Mouse (Mus musculus) intestine, embryonic 15.5 days (tissue): ENCODE measurements around the gene Pnldc1. TPM values are rescaled to one million over a fixed set of nuclear protein-coding genes. Genes with fewer than 3 reads are reported as not detected.

Source experiments
- ATAC-seq: fragments of 200-750 bp; cut with Nextera tagmentation; 2 replicates; pipeline ENCODE4 v1.8.0; 2017; ENCODE audit warnings: moderate TSS enrichment, moderate library complexity
- H3K27ac ChIP-seq: fragments of 300-500 bp; sonication (generic); 2 replicates; pipeline ENCODE4 v1.5.1; 2015; ENCODE audit warnings: mild to moderate bottlenecking, inconsistent platforms
- H3K27me3 ChIP-seq: fragments of 300-500 bp; sonication (generic); replicated peaks from 2 replicates; pipeline ENCODE4 v1.6.1; 2015; ENCODE audit warnings: inconsistent platforms
- H3K36me3 ChIP-seq: fragments of 300-500 bp; sonication (generic); 2 replicates; pipeline ENCODE4 v1.6.1; 2015; ENCODE audit warnings: inconsistent platforms
- H3K4me1 ChIP-seq: fragments of 300-500 bp; sonication (generic); replicated peaks from 2 replicates; pipeline ENCODE4 v1.6.1; 2015; ENCODE audit warnings: inconsistent platforms
- H3K4me2 ChIP-seq: fragments of 300-500 bp; sonication (generic); replicated peaks from 2 replicates; pipeline ENCODE4 v1.6.1; 2015; ENCODE audit warnings: mild to moderate bottlenecking, inconsistent platforms
- H3K4me3 ChIP-seq: fragments of 300-500 bp; sonication (generic); replicated peaks from 2 replicates; pipeline ENCODE4 v1.5.1; 2015; ENCODE audit warnings: inconsistent platforms
- H3K9ac ChIP-seq: fragments of 300-500 bp; sonication (generic); 2 replicates; pipeline ENCODE4 v1.6.1; 2015; ENCODE audit warnings: inconsistent platforms
- H3K9me3 ChIP-seq: fragments of 300-500 bp; sonication (generic); 2 replicates; pipeline ENCODE4 v1.6.1; 2016; ENCODE audit warnings: inconsistent platforms
- WGBS: fragments of 180-500 bp; shearing (Covaris S2); methylation state at CpG from one replicate; pipeline ENCODE4 v1.1.7; 2015; 5-methylcytosine and 5-hydroxymethylcytosine counted together
- polyA plus RNA-seq: library from polyadenylated mRNA; unstranded; fragments of >200 nt; fragmentation: Nextera tagmentation; extraction: Ambion mirVana; gene quantifications from 2 replicates; pipeline ENCODE4 v1.2.1, GENCODE M21; 2015

Pnldc1 gene
- polyA plus RNA-seq, 1 experiment from 2014 or later, result 0.62 TPM

DNA sequence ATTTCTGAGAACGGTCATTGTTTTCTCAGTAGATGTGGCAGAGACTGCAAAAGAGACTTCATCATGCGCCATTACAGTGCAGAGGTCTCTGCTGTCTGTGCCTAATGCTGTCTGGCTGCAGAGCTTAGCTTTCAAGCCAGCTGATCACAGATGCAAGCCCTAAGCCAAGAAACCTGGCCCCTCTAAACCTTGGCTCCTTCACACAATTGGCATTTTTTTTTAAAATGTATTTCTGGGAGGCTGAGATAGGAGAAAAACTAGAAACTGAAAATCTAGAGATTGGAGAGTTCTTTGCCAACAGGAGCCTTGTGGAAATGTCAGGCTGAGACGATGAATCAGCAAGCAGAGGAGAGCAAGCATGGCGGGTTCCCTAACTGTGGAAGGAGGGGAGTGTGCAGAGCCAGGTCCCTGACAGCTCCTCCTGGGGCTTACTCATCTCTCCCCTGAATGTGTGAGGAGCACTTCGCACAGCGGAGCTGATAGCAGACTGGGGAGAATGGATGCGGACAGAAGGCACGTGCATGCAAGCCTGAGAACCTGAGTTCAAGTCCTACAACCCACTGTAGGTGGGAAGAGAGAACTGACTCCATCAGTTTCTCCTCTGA, 60.1 kb downstream of the Pnldc1 start:
- Histone ChIP-seq H3K36me3 (no peaks in the 10 kb centered on the region), H3K27ac (no peak overlapping the region), H3K9me3 (no peaks in the 10 kb centered on the region), H3K4me2 (no peak overlapping the region), H3K9ac (no peak overlapping the region), H3K27me3 (no peaks in the 10 kb centered on the region; the same call in 1 of the 2 replicates), H3K4me3 (no peak overlapping the region), H3K4me1 (peaks cover 7% of the 10 kb centered on the region; the same call in 1 of the 2 replicates)
- no peak for ATAC-seq
- WGBS, result 82% methylated on average over 8 of the region's 8 CpGs

DNA sequence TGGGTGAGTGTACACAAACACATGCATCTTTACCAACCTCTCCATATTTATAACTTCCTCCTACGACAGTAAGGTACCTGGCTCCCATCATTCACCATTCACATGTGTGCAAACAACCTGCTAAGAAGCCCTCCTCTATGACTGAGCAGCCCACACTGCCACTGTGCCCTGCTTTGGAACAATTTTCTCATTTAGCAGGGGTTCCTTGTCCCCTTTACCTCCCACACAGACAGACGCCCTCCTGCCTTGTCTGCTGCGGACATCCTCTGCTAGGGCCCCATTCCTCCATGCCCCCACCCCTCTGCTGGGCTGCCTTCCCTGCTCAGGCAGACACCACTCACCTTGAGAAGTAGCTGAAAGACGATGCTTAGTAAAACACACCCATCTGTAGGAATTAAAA, 62.3 kb downstream of the Pnldc1 start:
- no peak overlapping the region for H3K4me2 ChIP-seq
- no peak for ATAC-seq
- no peak overlapping the region for H3K9ac ChIP-seq
- no peak overlapping the region for H3K4me3 ChIP-seq
- 47% methylated on average over 4 of the region's 4 CpGs for whole genome bisulfite sequencing
- H3K9me3 ChIP-seq, result no peaks in the 10 kb centered on the region
- no peaks in the 10 kb centered on the region; the same call in 1 of the 2 replicates for H3K27me3 ChIP-seq
- H3K27ac ChIP-seq, result no peak overlapping the region
- H3K36me3 ChIP-seq, result no peaks in the 10 kb centered on the region
- H3K4me1 ChIP-seq, result peaks cover 7% of the 10 kb centered on the region; the same call in 1 of the 2 replicates

DNA sequence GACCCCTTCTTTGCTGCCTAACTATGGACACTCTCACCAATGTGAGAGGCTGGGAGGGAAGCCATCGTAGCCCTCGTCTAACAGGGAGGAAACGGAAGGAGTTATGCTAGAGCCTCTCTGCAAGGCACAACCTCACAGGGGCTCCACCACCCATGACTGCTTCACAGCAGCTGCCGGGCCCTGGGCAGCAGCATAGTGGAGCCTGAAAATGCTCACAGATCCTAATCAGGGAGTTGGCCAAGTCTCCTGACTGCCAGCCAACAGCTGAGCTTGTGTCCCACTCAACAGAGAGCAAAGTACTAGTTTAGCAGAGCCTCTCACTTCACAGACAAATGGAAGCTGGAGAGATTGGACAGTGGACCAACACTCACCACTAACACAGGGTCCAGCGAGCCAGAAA, 63.6 kb downstream of the Pnldc1 start:
- H3K4me2 ChIP-seq, result no peak overlapping the region
- H3K27ac ChIP-seq, result no peak overlapping the region
- H3K4me3 ChIP-seq, result no peak overlapping the region
- no peaks in the 10 kb centered on the region for H3K27me3 ChIP-seq
- 0 out of 2 replicates have a peak, but pooled peaks have one; percentile 4 for ATAC-seq
- H3K4me1 ChIP-seq, result peaks cover 7% of the 10 kb centered on the region; the same call in 1 of the 2 replicates
- H3K9me3 ChIP-seq, result no peaks in the 10 kb centered on the region
- H3K9ac ChIP-seq, result no peak overlapping the region
- no peaks in the 10 kb centered on the region for H3K36me3 ChIP-seq
- 72% methylated on average over 5 of the region's 5 CpGs for WGBS

DNA sequence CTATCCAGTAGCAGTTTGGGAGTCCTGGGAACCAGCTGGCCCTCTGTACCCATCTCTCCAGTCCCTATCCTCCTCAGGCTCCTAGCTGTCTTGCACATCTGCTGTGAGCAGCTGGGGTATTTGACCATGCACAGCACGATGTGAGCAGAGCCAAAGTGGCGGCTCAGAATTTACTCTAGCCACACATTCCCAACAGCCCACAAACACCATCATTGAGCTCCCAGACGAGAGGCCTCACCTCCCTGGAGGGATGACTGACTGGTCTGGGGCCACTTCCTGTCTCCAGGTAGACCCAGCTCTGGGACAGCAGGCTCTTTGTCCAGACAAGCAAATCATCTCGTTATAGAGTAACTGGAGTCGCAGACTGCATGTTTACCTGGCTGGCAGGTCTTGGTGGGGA, 64.2 kb downstream of the Pnldc1 start:
- Histone ChIP-seq H3K4me2 (no peak overlapping the region), H3K27me3 (no peaks in the 10 kb centered on the region), H3K9me3 (no peaks in the 10 kb centered on the region), H3K36me3 (no peaks in the 10 kb centered on the region), H3K9ac (no peak overlapping the region), H3K27ac (no peak overlapping the region), H3K4me1 (peaks cover 7% of the 10 kb centered on the region; the same call in 1 of the 2 replicates), H3K4me3 (no peak overlapping the region)
- peak; percentile 45; the same call in 1 of the 2 replicates for ATAC-seq
- 24% methylated on average over 5 of the region's 5 CpGs for WGBS

DNA sequence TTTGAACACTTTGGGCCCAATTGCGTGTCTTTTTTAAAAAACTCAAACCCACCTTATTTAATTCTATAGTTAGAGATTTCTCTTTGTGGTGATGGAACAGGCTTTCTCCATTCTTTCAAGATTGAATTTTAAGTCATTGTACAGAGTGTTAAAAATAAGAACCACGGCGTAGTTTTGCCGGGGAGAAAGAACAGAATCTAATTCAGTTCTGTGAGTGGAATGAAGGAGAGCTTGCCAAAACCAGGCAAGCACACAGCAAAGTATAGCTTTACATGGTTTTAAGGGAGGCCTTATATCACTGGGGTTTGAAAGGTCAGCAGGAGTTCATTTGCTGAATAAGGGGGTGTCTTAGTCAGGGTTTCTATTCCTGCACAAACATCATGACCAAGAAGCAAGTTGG, 65.5 kb downstream of the Pnldc1 start:
- Histone ChIP-seq H3K27ac (no peak overlapping the region), H3K36me3 (no peaks in the 10 kb centered on the region), H3K27me3 (no peaks in the 10 kb centered on the region), H3K9ac (no peak overlapping the region), H3K9me3 (no peaks in the 10 kb centered on the region), H3K4me2 (no peak overlapping the region), H3K4me3 (no peak overlapping the region), H3K4me1 (peaks cover 7% of the 10 kb centered on the region; the same call in 1 of the 2 replicates)
- WGBS, result 75% methylated on average over 4 of the region's 4 CpGs
- ATAC-seq, result no peak

DNA sequence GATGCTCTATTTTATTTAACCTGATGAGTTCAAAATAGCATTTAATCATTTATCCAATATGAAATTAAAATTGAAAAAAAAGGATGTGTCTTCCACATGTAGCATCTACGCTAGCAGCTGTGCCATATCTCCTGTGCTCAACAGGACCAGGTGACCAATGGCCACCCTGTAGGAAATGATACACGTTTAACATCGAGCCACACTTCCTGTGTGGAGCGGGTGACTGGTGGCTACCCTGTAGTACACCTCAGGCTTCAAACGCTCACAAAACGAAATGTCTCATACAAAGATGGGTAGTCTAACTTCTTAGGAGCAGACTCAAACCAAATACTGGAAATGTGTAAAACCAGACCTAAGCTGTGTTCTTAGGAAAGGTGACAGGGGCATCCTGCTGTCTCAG, 66.2 kb downstream of the Pnldc1 start:
- H3K4me3 ChIP-seq, result no peak overlapping the region
- no peaks in the 10 kb centered on the region for H3K9me3 ChIP-seq
- H3K27ac ChIP-seq, result no peak overlapping the region
- no peaks in the 10 kb centered on the region for H3K27me3 ChIP-seq
- 75% methylated on average over 6 of the region's 6 CpGs for WGBS
- ATAC-seq, result no peak
- no peak overlapping the region for H3K4me2 ChIP-seq
- peaks cover 7% of the 10 kb centered on the region; the same call in 1 of the 2 replicates for H3K4me1 ChIP-seq
- no peaks in the 10 kb centered on the region for H3K36me3 ChIP-seq
- H3K9ac ChIP-seq, result no peak overlapping the region

DNA sequence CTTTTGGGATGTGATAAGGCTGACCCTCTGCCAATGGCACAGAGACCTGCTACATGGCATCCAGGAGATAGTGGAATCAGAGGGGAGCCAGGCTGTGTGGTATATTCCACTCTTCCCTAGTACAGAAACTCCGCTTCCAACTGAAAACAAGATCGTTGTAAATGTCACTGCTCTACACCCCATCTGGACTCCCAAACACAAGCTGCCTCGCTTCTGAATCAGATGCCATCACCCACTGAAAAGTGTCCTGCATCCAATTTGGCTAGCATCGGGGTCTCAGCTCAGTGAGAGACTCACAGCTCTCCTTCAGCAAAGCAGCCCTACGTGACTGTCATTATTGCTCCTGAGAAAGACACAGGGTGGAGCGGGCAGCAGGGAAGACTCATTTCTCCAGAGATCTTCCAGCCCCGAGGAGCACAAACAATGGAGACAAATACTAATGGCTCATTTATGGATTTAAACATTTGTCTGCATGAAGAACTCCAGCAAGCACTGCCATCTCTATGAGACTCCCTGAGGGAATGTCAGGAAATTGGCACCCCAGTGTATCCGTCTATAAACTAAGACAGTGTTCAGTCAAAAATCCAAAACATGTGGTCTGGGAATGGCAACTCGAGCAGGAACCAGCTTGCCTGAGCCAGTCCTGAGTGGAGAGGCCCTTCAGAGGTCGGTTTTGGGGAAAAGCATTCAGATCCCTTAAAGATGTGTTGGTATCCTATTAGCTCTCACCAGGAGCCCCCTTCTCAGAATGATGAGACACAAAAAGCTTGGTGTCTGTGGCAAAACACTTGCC, 70.4 kb downstream of the Pnldc1 start:
- Histone ChIP-seq H3K4me3 (no peak overlapping the region), H3K9ac (no peak overlapping the region), H3K4me1 (no peaks in the 10 kb centered on the region), H3K27me3 (no peaks in the 10 kb centered on the region), H3K27ac (no peak overlapping the region), H3K4me2 (no peak overlapping the region), H3K9me3 (no peaks in the 10 kb centered on the region), H3K36me3 (no peaks in the 10 kb centered on the region)
- ATAC-seq, result no peak
- WGBS, result 69% methylated on average over 10 of the region's 10 CpGs

Other genes starting within 250 kb of the Pnldc1 start
- gene Slc22a1, start 234.4 kb downstream of the Pnldc1 start, polyA plus RNA-seq, result 0.40 and 0.51 TPM in 2 replicates
- 37.5 and 38.9 TPM in 2 replicates for gene Igf2r, start 140.6 kb downstream of the Pnldc1 start, polyA plus RNA-seq
- 0.38 and 0.40 TPM in 2 replicates for gene Mas1, start 42.1 kb downstream of the Pnldc1 start, polyA plus RNA-seq
- gene Mrgprh, start 34.2 kb downstream of the Pnldc1 start, polyA plus RNA-seq, result not detected in 2 replicates
- gene Tcp1, start 5.5 kb upstream of the Pnldc1 start, polyA plus RNA-seq, result 369 and 437 TPM in 2 replicates
- gene Mrpl18, start 6.1 kb upstream of the Pnldc1 start, polyA plus RNA-seq, result 173 and 181 TPM in 2 replicates
- gene Acat3, start 30.4 kb upstream of the Pnldc1 start, polyA plus RNA-seq, result 0.88 and 1.6 TPM in 2 replicates
- gene Acat2, start 50.5 kb upstream of the Pnldc1 start, polyA plus RNA-seq, result 230 and 240 TPM in 2 replicates
- 109 and 120 TPM in 2 replicates for gene Wtap, start 83.9 kb upstream of the Pnldc1 start, polyA plus RNA-seq
- 163 and 167 TPM in 2 replicates for gene Sod2, start 96.6 kb upstream of the Pnldc1 start, polyA plus RNA-seq
- gene Gpr31b, start 142.1 kb upstream of the Pnldc1 start, polyA plus RNA-seq, result 0.16 TPM in 1 of 2 replicates, not detected in the other
- gene Tcp10b, start 150.9 kb upstream of the Pnldc1 start, polyA plus RNA-seq, result 0.16 TPM in 1 of 2 replicates, not detected in the other
- gene Unc93a, start 221.6 kb upstream of the Pnldc1 start, polyA plus RNA-seq, result not detected in 2 replicates